Mouse (Mus musculus): Measurements from ENCODE around the gene Lhfpl4.

Gene Lhfpl4

GRCm38 (mm10) chr6:113194841-113195595, at the start of gene Lhfpl4:
Lhfpl4 (minus strand) TSS chr6:113195384.
- no peak for DNase-seq

- no peak for DNase-seq
Measured at GRCm38 (mm10) chr6:113242753-113243152, 47.6 kb upstream of the Lhfpl4 start.

DNA sequence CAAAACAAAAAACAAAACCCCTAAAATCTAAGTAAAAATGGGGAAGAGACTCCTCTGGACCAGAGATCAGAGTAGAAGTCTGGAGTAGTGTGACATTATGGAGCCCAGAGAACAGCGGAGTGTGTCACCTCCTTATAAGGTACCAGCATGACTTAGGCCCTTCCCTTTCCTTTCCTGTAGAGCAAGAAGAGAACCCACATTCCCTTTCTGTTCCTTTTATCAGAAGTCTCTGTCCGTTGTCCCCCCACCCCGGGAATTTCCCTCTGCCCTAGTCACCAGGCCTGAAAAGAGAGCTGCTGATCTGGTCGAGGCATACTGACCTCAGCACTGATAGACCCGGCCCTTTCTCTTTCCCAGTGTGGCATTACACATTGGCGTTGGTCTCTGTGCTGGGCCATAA, 43.3 kb upstream of the Lhfpl4 start:
- peak; percentile 11 for DNase-seq

DNA sequence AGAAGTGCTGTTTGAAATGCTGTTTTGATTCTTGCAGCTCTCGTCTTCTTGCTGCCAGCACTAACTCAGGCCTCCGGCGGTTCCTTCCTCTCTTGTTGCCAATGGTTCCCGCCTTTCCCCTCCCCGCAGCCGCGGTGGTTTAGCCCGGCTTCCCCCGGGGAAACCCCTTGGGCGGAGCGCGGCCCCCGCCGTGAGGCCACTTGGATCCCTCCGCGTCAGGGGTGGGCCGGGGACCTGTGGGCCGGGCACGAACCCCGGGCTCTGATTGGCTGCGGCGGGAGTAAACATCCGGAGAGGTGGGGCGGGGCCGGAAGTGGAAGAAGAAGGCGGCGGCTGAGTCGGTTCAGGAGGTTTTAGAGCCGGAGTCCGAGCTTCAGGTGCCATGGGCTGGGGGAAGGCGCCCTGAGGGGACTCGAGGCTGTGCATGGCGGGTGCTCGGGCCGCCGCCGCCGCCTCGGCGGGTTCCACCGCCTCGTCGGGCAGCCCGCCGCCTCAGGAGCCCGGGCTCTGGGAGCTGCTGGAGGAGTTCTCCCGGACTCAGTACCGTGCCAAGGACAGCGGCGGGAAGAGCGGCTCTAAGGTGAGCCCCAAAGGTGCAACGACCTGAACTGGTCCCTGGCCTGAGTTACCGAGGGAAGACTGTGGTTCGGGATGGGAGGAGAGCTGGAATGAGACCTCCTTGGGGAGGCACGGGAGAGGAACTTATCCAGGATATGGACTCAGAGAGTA, 42.5 kb upstream of the Lhfpl4 start, which contains the start of gene Mtmr14:
Gene Mtmr14, plus strand, starts transcription at position 302 of the 729 bp plus-strand sequence.
- peak; percentile 99 for DNase-seq

DNA sequence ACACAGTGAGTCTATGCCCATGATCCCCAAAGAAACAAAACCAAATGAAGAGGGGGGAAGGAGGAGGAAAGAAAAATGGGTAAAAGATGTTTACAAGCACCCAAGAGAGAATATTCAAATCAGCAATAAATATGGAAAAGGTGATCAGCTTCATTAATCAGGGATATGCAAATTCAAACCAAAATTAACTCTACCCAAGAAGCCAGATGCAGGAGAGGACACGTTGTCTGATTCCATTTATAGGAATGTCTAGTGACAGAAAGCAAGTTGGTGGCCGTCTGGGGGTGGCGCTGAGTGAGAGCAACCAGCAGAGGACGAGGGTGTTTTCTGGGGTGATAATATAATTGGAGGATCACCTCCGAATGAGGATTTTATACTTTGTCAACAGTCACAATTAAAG, 40.0 kb upstream of the Lhfpl4 start:
- DNase-seq: no peak

- DNase-seq: no peak
Measured at GRCm38 (mm10) chr6:113226705-113227104, 31.5 kb upstream of the Lhfpl4 start.

DNA sequence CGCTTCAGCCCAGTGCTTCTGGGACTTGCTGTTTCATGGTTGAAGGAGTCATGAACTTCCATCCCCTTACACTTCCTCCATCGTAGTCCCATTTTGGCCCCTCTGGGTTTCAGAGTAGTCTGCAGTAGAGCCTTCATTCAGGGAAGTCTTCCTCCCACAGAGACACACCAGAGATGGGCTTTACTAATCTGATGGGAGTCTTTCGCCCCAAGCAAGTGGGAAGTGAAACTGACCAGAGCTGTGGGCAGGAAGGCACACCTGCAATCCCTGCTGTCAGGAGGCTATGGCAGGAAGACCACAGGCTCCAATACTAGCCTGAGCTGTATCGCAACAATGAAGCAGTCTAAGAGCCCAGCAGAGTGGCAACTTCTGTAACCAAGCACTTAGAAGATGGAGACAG, 30.6 kb upstream of the Lhfpl4 start:
- no peak for DNase-seq

- no peak for DNase-seq
Measured at GRCm38 (mm10) chr6:113216280-113216679, 21.1 kb upstream of the Lhfpl4 start.

DNA sequence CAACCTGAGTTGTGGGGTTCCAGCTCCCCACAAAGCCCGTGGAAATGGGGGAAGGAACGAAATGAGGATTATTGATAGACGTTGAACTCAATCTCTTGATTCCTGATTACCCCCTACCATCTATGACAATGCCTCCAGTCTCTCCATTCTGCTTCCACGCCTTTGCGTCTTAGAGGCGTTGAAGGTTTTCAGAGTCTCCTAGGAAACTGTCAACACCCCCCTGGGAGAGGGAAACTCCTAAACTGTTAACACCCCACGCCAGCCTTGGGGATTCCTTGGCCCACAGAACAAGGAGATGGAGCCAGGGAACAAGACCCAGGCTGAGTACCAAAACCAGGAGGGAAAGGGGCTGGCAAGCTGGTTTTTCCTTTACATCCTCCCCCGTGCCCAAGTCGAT, 410 bp upstream of the Lhfpl4 start:
- no peak for DNase-seq

DNA sequence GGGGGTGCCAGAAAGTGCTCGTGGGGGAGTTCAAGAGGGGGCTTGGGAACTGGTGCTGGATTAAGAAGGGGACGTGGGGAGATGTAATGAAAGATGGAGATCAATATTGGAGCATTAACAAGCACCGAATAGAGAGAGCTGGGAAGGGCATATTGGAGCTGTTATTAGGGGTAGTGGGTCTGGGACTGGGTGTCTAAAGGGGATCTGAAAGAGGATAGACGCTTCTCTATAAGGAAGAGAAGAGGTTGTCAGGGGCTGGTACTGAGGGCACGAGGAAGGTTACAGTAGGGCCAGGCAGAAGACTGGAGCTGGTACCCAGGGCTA, 705 bp downstream of the Lhfpl4 start:
- no peak for DNase-seq

DNA sequence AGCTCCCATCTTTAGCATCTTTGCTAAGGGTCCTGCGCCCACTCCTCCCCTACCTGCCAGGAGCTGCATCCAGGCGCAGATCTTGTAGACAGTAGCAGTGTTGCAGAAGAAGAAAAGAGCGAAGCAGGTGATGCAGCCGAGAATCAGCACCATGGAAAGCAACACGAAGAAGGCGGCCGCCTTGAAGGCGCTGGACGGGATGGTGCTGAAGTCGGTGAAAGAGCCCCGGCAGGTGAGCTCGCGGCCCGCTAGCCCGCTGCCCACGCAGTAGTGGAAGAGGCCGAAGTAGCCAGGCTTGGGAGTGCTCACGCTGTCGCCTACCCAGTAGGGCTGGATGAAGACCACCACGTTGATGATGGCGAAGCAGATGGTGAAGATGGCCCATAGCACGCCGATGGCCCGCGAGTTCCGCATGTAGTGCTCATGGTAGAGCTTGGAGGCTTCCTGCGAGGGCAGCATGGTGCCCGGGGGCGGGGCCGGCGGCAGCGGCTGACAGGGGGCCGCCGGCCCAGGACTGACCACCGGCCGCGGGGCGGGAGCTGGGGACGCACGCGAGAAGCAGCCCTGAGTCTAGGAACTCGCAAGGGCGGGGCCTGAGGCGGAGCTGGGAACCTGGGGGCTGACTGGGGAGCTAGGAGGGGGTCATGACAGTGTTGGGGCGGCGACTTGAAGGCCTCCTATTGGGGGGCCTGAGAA, 1.3 kb downstream of the Lhfpl4 start:
- DNase-seq: peak; percentile 33

GRCm38 (mm10) chr6:113184866-113185525, 10.2 kb downstream of the Lhfpl4 start:
- no peak for DNase-seq

DNA sequence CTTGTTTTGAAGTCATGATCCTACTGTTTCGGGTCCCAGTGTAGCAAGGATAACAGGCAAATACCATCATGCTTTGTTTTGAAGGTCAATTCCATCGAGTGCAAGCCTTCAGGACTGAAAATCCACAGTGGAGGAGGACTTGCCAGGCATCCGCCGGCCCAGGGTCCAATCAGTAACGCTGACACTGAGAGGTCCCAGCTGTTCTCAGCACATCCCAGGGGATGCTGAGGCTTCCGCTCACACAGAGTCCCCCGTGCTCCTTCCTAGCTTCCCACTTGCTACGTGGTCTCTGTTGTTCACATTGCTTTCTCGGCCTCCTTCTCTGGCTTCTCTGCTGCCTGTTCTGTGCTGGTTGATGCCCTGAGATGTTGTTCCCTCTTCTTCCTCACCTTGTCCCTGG, 11.0 kb downstream of the Lhfpl4 start:
- DNase-seq: peak; percentile 26

GRCm38 (mm10) chr6:113179195-113179733, 15.9 kb downstream of the Lhfpl4 start:
- no peak for DNase-seq

DNA sequence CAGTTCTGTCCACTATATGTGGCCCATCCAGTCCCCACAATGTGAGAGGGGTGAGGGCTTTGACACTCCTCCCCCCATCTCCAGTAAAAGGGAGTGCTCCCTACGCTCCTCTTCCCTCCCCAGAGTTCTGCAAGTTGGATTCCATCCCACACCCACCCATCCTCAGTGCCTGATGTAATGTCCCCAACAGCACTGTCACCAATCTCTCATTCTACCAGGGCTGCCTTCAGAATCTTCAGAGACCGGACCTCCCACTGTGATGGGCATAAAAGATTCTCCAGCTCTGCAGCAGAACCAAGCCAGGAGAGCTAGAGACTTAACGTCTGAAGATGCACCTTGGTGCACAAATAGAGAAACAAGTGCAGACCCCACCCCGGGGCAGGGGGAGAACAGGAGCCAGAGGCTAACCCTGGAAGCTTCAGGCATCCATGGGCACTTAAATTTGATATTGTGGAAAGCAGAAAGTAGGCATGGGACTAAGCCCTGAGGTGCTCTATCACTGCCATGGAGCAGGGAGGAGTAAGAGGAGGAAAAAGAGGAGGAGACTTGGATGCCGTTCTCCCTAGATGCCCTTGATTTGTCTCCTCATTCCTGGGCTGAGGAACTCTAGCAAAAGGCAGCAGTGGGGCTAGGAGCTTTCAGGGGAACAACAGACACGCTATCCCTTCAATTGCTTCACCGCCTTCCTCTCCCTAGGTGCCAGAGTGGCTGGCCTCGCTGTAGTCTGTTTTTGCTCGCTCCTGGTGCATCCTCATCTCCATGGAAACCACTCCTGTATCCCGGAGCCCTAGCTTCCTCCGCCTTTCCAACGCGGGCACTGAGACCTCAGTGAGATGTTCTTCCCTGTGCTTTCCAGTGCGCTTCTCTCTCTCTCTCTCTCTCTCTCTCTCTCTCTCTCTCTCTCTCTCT, 16.6 kb downstream of the Lhfpl4 start:
- no peak for DNase-seq

DNA sequence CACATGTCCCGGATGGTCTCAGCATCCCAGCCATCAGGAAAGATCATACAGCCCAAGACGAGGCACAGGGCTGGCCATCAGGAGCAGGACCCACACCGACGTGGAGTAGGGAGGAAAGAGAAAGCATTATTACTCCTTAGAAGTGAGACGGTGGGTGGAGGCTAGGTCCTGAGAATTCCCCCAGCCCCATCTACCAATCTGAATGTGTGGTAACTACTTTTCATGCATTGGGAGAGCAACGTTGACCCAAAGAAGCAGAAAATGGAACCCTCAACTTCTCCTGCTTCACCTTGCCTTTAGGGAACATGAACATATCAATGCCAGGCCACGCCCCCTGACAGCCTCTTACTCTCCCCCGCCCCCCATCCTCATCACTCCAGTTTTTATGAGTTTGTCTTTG, 18.6 kb downstream of the Lhfpl4 start:
- no peak for DNase-seq

GRCm38 (mm10) chr6:113175469-113175868, 19.7 kb downstream of the Lhfpl4 start:
- DNase-seq: no peak

DNA sequence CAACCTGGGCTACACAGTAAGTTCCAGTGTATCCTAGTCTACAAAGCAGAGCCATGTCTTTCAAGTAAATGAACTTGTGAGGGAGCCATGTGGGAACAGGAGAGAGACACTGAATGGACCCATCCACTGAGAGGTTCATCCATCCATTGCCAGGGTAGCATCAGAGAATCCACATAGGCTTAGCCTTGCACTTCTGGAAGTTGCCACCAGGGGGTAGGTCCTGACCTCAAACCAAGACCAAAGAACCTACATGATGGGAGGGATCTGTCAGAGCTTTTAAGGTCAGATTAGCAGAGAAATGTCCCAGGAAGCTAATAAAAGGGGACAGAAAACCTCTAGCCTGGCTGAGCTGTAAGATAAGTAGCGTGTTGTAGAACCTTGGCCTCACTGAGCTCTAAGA, 22.6 kb downstream of the Lhfpl4 start:
- DNase-seq: peak; percentile 66

DNA sequence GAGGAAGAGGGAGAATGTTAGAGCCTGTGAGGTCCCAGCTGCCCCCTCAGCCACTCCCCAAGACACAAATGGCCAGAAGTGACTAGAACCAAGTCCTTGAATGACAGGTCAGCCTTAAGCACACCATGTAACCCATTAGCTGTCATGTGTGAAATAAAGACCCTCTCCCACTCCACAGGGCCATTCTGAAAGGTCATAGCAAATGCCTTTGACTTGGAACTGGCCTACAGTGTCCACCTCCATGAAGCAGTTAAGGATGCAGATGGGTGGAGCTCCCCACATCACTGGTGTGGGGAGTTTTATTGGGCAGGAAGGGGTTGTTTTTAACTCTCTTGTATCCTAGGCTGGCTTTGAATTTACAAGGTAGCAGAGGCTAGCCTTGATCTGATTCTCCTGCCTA, 23.2 kb downstream of the Lhfpl4 start:
- no peak for DNase-seq

- no peak for DNase-seq
Measured at GRCm38 (mm10) chr6:113170651-113171050, 24.5 kb downstream of the Lhfpl4 start.

DNA sequence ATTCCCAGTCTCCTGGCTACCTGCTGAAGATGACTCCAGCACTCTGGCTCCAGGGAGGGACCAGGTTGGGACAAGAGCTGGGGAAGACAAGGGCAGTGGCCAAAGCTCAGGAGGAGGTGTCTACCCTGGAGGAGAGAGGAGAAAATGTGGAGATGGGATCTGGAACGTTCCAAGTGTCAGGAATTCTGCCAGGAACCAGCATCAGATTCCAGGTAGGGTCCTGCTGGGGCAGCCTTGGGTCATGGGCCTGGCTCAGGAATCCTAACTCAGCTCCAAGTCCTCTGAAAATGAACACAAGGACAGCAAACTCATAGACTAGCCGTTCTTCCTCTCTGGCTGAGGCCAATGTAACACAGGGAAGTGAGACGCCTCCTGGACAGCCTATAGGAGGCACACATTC, 25.3 kb downstream of the Lhfpl4 start:
- no peak for DNase-seq
